Mouse (Mus musculus): ENCODE data around the gene Rspo1.
"Not testable (repeated sequence)": the region's sequence is repeated elsewhere in the genome, so short reads cannot be mapped to it uniquely, and the experiment has no call there.

The Rspo1 gene

GRCm38 (mm10) chr4:124985671-124986602 lies at the start of gene Rspo1:
Gene Rspo1, plus strand, starts transcription at chr4:124986430.
- DNase-seq (ENCODE audit: extremely low read depth, insufficient read length, low spot score) = no peak

GRCm38 (mm10) chr4:124936613-124937471 lies 49.4 kb upstream of the Rspo1 start, which contains the start of gene 9930104L06Rik:
Gene 9930104L06Rik, plus strand, starts transcription at chr4:124937048.
- peak; percentile 82 for DNase-seq (ENCODE audit: extremely low read depth, insufficient read length, low spot score)

DNA sequence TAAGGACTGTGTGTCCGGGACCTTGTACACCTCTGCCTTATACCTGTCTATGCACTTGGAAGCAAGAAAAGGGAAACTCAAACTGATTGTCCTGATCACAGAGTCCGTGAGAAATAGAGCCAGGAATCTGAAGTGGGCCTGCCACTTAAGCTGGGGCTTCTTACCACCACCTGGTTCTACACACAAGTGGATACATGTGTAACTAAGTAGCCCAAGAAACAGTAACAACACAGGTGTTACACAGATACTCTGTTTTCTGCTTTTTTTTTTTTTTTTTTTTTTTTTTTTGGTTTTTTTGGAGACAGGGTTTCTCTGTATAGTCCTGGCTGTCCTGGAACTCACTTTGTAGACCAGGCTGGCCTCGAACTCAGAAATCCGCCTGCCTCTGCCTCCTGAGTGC lies 47.0 kb upstream of the Rspo1 start, which contains the start of gene Cdca8:
Gene Cdca8 (minus strand): TSS at position 101 of the 400 bp plus-strand sequence.
- DNase-seq (ENCODE audit: extremely low read depth, insufficient read length, low spot score) = not testable (repeated sequence)

GRCm38 (mm10) chr4:124943022-124943421 lies 43.2 kb upstream of the Rspo1 start:
- DNase-seq (ENCODE audit: extremely low read depth, insufficient read length, low spot score) = peak; percentile 20

- no peak for DNase-seq (ENCODE audit: extremely low read depth, insufficient read length, low spot score)
Observed at GRCm38 (mm10) chr4:124943781-124944180, 42.4 kb upstream of the Rspo1 start.

GRCm38 (mm10) chr4:124944961-124945360 lies 41.3 kb upstream of the Rspo1 start:
- no peak for DNase-seq (ENCODE audit: extremely low read depth, insufficient read length, low spot score)

GRCm38 (mm10) chr4:124949488-124949887 lies 36.7 kb upstream of the Rspo1 start:
- DNase-seq (ENCODE audit: extremely low read depth, insufficient read length, low spot score) = no peak

- no peak for DNase-seq (ENCODE audit: extremely low read depth, insufficient read length, low spot score)
Observed at GRCm38 (mm10) chr4:124950181-124951035, 35.8 kb upstream of the Rspo1 start.

DNA sequence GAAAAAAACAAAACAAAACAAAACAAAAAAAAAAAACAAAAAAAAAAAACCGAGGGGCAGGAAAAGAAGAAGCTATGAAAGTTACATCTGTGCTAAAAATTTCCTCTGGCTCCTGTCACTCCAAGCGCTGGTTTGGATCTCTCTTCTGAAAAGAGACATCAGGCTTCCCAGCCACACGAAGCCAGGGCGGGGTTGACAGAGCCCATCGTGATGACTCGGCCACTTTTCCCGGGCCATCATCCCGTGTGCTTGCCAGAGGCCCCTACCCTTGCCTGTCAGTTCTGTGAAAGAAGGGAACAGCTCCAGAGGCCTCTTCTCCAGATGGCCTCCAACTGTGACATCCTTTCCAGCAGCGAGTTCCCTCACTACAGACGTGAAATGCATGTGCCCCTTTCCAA lies 35.2 kb upstream of the Rspo1 start:
- DNase-seq (ENCODE audit: extremely low read depth, insufficient read length, low spot score) = no peak

GRCm38 (mm10) chr4:124953546-124953945 lies 32.7 kb upstream of the Rspo1 start:
- no peak for DNase-seq (ENCODE audit: extremely low read depth, insufficient read length, low spot score)

DNA sequence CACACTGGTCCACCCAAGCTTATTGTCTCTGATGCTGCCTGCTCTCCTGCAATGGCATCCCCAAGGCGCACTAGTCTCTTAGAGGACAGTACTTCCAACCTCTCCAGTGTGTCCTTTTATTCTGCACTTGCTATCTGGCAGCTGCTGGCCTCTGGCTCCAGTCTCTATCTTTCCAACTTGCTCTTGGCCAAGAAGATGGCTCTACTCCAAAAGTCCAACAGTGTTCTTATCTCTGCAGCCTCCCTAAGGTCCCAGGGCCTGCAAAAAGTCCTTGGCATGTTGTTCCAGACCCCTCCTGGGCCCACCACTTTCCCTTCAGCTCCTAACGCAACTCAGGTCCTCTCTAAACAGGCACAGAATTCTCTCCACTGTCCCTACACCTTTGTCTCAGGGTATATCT lies 28.9 kb upstream of the Rspo1 start:
- DNase-seq (ENCODE audit: extremely low read depth, insufficient read length, low spot score) = no peak

DNA sequence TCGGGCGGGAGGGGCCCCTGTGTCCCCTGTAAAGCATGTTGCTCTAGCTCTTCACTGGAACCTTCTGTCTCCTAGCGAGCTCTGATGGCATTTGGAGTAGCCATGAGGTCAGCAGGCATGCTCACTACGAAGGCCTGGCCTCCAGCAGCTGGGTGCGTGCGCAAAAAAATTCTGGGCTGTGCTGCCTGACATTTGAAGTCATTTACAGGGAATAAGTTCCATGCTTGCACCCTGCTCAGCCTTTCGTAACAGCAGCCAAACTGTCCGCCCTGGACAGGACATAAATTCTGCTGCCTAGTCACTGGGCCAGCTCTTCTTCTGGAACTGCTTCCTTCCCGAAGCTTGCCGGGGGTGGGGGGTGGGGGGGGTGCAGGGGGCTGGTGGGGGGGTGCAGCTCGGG lies 27.2 kb upstream of the Rspo1 start:
- no peak for DNase-seq (ENCODE audit: extremely low read depth, insufficient read length, low spot score)

DNA sequence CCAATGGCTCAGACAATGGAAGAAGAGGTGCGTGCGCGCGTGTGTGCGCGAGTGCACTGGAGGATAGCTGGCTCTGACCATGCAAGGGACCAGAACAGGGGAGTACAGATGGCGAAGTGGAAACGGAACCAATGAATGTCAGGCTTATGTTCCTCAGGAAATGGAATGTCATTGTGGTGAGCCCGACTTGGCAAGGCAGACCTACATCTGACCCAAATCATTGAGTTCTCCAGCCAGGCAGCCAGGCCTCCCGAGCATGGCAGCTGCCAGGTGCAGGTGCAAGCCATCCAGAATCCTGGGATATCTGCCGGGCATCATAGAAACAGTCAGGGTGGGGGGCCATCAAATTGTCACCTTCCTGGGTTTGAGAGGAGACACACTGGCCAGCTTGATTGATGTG lies 25.3 kb upstream of the Rspo1 start:
- no peak for DNase-seq (ENCODE audit: extremely low read depth, insufficient read length, low spot score)

- DNase-seq (ENCODE audit: extremely low read depth, insufficient read length, low spot score) = no peak
Observed at GRCm38 (mm10) chr4:124962576-124962975, 23.7 kb upstream of the Rspo1 start.

- DNase-seq (ENCODE audit: extremely low read depth, insufficient read length, low spot score) = no peak
Observed at GRCm38 (mm10) chr4:124964912-124965599, 21.2 kb upstream of the Rspo1 start.

- no peak for DNase-seq (ENCODE audit: extremely low read depth, insufficient read length, low spot score)
Observed at GRCm38 (mm10) chr4:124968711-124969110, 17.5 kb upstream of the Rspo1 start.

- DNase-seq (ENCODE audit: extremely low read depth, insufficient read length, low spot score) = no peak
Observed at GRCm38 (mm10) chr4:124969219-124969848, 16.9 kb upstream of the Rspo1 start.

- DNase-seq (ENCODE audit: extremely low read depth, insufficient read length, low spot score) = no peak
Observed at GRCm38 (mm10) chr4:124970194-124970593, 16.0 kb upstream of the Rspo1 start.

- no peak for DNase-seq (ENCODE audit: extremely low read depth, insufficient read length, low spot score)
Observed at GRCm38 (mm10) chr4:124970677-124971076, 15.6 kb upstream of the Rspo1 start.

Data from 3134 (cell line).